Mouse (Mus musculus): Measurements from ENCODE around the gene Epas1. TPM values are rescaled to one million over a fixed set of nuclear protein-coding genes. Genes with fewer than 3 reads are reported as not detected.
A peak's percentile ranks its signal among the peaks of the same experiment; 100 is the strongest.

Gene Epas1
- total RNA-seq, 2 experiments from 2014 or later = 0.15 to 0.49 TPM

GRCm38 (mm10) chr17:86824502-86825162, 71.1 kb downstream of the Epas1 start:
- peak; percentile 73 for ATAC-seq (replicated peaks; ENCODE audit: poor library complexity, severe bottlenecking)

GRCm38 (mm10) chr17:86825163-86825902, 71.8 kb downstream of the Epas1 start:
- ATAC-seq (replicated peaks; ENCODE audit: poor library complexity, severe bottlenecking) = no peak

- ATAC-seq (replicated peaks; ENCODE audit: poor library complexity, severe bottlenecking) = no peak
Observed at GRCm38 (mm10) chr17:86826376-86826775, 72.9 kb downstream of the Epas1 start.

- ATAC-seq (replicated peaks; ENCODE audit: poor library complexity, severe bottlenecking) = no peak
Observed at GRCm38 (mm10) chr17:86827391-86828165, 74.1 kb downstream of the Epas1 start.

GRCm38 (mm10) chr17:86828500-86828899, 75.0 kb downstream of the Epas1 start:
- ATAC-seq (replicated peaks; ENCODE audit: poor library complexity, severe bottlenecking) = no peak

- ATAC-seq (replicated peaks; ENCODE audit: poor library complexity, severe bottlenecking) = no peak
Observed at GRCm38 (mm10) chr17:86829383-86830175, 76.1 kb downstream of the Epas1 start.

- ATAC-seq (replicated peaks; ENCODE audit: poor library complexity, severe bottlenecking) = no peak
Observed at GRCm38 (mm10) chr17:86830893-86831292, 77.4 kb downstream of the Epas1 start.

GRCm38 (mm10) chr17:86832562-86833327, 79.2 kb downstream of the Epas1 start:
- ATAC-seq (replicated peaks; ENCODE audit: poor library complexity, severe bottlenecking) = peak; percentile 74

GRCm38 (mm10) chr17:86833945-86834344, 80.4 kb downstream of the Epas1 start:
- ATAC-seq (replicated peaks; ENCODE audit: poor library complexity, severe bottlenecking) = no peak

- ATAC-seq (replicated peaks; ENCODE audit: poor library complexity, severe bottlenecking) = no peak
Observed at GRCm38 (mm10) chr17:86839308-86839707, 85.8 kb downstream of the Epas1 start.

GRCm38 (mm10) chr17:86850700-86851337, 97.3 kb downstream of the Epas1 start:
- ATAC-seq (replicated peaks; ENCODE audit: poor library complexity, severe bottlenecking) = no peak

GRCm38 (mm10) chr17:86851782-86852181, 98.3 kb downstream of the Epas1 start:
- no peak for ATAC-seq (replicated peaks; ENCODE audit: poor library complexity, severe bottlenecking)

- no peak for ATAC-seq (replicated peaks; ENCODE audit: poor library complexity, severe bottlenecking)
Observed at GRCm38 (mm10) chr17:86852591-86853031, 99.1 kb downstream of the Epas1 start.

GRCm38 (mm10) chr17:86870586-86870985, 117.1 kb downstream of the Epas1 start:
- ATAC-seq (replicated peaks; ENCODE audit: poor library complexity, severe bottlenecking) = no peak

GRCm38 (mm10) chr17:86872643-86873042, 119.1 kb downstream of the Epas1 start:
- no peak for ATAC-seq (replicated peaks; ENCODE audit: poor library complexity, severe bottlenecking)

GRCm38 (mm10) chr17:86876940-86877339, 123.4 kb downstream of the Epas1 start:
- no peak for ATAC-seq (replicated peaks; ENCODE audit: poor library complexity, severe bottlenecking)

GRCm38 (mm10) chr17:86877747-86878146, 124.2 kb downstream of the Epas1 start:
- no peak for ATAC-seq (replicated peaks; ENCODE audit: poor library complexity, severe bottlenecking)

- ATAC-seq (replicated peaks; ENCODE audit: poor library complexity, severe bottlenecking) = no peak
Observed at GRCm38 (mm10) chr17:86880056-86880455, 126.6 kb downstream of the Epas1 start.

GRCm38 (mm10) chr17:86880461-86881044, 127.1 kb downstream of the Epas1 start:
- ATAC-seq (replicated peaks; ENCODE audit: poor library complexity, severe bottlenecking) = no peak

All from granulocyte monocyte progenitor cell, adult 5-6 weeks (primary cell).